Mouse (Mus musculus): ENCODE results near the gene Zfp827. TPM values are rescaled to one million over a fixed set of nuclear protein-coding genes. Genes with fewer than 3 reads are reported as not detected.
"Not testable (repeated sequence)": the region's sequence is repeated elsewhere in the genome, so short reads cannot be mapped to it uniquely, and the experiment has no call there.

Zfp827 gene
- polyA plus RNA-seq, 1 experiment from 2014 or later: 13.2 TPM

DNA sequence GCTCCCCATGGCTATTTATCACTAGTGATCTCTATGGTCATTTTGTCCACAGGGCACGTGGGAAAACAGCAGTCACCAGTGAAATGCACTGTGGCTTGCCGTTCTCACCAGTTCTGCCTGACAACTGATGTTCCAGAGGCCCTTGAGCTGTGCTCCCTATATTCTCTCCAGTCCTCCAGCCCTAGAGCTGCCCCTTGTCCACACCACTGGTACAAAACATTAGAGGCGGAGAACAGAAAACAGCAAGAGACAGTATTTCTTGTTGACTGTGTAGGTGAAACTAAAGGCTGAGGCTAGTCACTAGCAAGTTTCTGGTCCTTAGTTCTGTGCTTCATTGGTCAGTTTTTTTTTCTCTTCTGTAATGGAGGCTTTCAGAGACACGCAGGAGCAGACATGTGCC lies 96.0 kb downstream of the Zfp827 start:
- H3K27me3 ChIP-seq: no peaks in the 10 kb centered on the region
- peaks cover 44% of the 10 kb centered on the region for H3K36me3 ChIP-seq (replicated peaks)
- WGBS: 87% methylated on average over 4 of the region's 4 CpGs
- no peaks in the 10 kb centered on the region for H3K4me1 ChIP-seq
- no peak overlapping the region for H3K4me3 ChIP-seq (replicated peaks)
- H3K27ac ChIP-seq: no peak overlapping the region
- no peaks in the 10 kb centered on the region for H3K9me3 ChIP-seq
- no peak overlapping the region for H3K9ac ChIP-seq
- ATAC-seq (ENCODE audit: low FRiP score): no peak
- no peak overlapping the region for H3K4me2 ChIP-seq

GRCm38 (mm10) chr8:79127211-79127816 lies 99.1 kb downstream of the Zfp827 start:
- Histone ChIP-seq H3K9me3 (no peaks in the 10 kb centered on the region), H3K27me3 (no peaks in the 10 kb centered on the region), H3K4me3 (replicated peaks) (no peak overlapping the region), H3K9ac (no peak overlapping the region), H3K4me2 (no peak overlapping the region), H3K4me1 (no peaks in the 10 kb centered on the region), H3K27ac (no peak overlapping the region), H3K36me3 (replicated peaks) (peaks cover 26% of the 10 kb centered on the region)
- no peak for ATAC-seq (ENCODE audit: low FRiP score)
- WGBS: 66% methylated on average over 7 of the region's 7 CpGs

- not testable (repeated sequence) for H3K4me1 ChIP-seq; H3K9me3 ChIP-seq; H3K27ac ChIP-seq; H3K9ac ChIP-seq; ATAC-seq (ENCODE audit: low FRiP score); H3K4me3 ChIP-seq (replicated peaks); H3K27me3 ChIP-seq; H3K4me2 ChIP-seq
- peaks cover 30% of the 10 kb centered on the region for H3K36me3 ChIP-seq (replicated peaks)
- 89% methylated on average over 4 of the region's 4 CpGs for WGBS
These were observed 100.3 kb downstream of the Zfp827 start for GRCm38 (mm10) chr8:79128534-79128933.

- Histone ChIP-seq H3K4me3 (replicated peaks) (no peak overlapping the region), H3K27ac (no peak overlapping the region), H3K4me2 (no peak overlapping the region), H3K4me1 (no peaks in the 10 kb centered on the region), H3K27me3 (no peaks in the 10 kb centered on the region), H3K36me3 (replicated peaks) (peaks cover 52% of the 10 kb centered on the region), H3K9me3 (no peaks in the 10 kb centered on the region), H3K9ac (no peak overlapping the region)
- 96% methylated on average over 4 of the region's 4 CpGs for WGBS
- ATAC-seq (ENCODE audit: low FRiP score): no peak
These were observed 111.4 kb downstream of the Zfp827 start for GRCm38 (mm10) chr8:79139614-79140013.

- Histone ChIP-seq H3K4me2 (no peak overlapping the region), H3K4me1 (no peaks in the 10 kb centered on the region), H3K4me3 (replicated peaks) (no peak overlapping the region), H3K27ac (no peak overlapping the region), H3K9me3 (no peaks in the 10 kb centered on the region), H3K9ac (no peak overlapping the region), H3K36me3 (replicated peaks) (peaks cover 51% of the 10 kb centered on the region), H3K27me3 (no peaks in the 10 kb centered on the region)
- ATAC-seq (ENCODE audit: low FRiP score): no peak
- 86% methylated on average over 8 of the region's 8 CpGs for WGBS
These were observed 112.7 kb downstream of the Zfp827 start for GRCm38 (mm10) chr8:79140981-79141380.

DNA sequence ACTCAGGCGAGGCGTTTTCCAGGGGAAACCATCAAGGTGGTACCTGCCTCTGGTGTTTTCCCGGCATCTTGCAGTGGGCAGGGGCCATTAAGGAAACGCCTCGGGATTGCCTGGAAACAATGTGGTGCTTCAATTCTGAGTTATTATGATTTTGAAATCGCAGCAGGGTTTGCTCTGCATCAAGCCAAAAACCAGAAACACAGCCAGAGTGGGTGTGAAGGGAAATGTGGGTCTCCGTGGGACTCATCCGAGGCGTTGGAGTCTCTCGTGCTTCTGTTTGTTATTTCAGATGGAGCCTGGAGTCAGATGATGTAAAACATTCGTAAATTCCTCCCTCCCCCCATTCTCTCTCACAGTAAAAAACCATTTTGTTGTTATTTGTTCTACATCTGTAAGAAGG lies 113.4 kb downstream of the Zfp827 start:
- H3K4me1 ChIP-seq: no peaks in the 10 kb centered on the region
- no peak overlapping the region; the same call in 1 of the 2 replicates for H3K27ac ChIP-seq
- no peak for ATAC-seq (ENCODE audit: low FRiP score)
- H3K9ac ChIP-seq: no peak overlapping the region
- 90% methylated on average over 11 of the region's 11 CpGs for WGBS
- peaks cover 48% of the 10 kb centered on the region for H3K36me3 ChIP-seq (replicated peaks)
- H3K4me3 ChIP-seq (replicated peaks): no peak overlapping the region
- H3K27me3 ChIP-seq: no peaks in the 10 kb centered on the region
- no peaks in the 10 kb centered on the region for H3K9me3 ChIP-seq
- no peak overlapping the region for H3K4me2 ChIP-seq

- Histone ChIP-seq H3K4me3 (replicated peaks) (no peak overlapping the region), H3K36me3 (replicated peaks) (peaks cover 30% of the 10 kb centered on the region), H3K27ac (no peak overlapping the region)
These were observed 115.5 kb downstream of the Zfp827 start for GRCm38 (mm10) chr8:79143729-79144128.

DNA sequence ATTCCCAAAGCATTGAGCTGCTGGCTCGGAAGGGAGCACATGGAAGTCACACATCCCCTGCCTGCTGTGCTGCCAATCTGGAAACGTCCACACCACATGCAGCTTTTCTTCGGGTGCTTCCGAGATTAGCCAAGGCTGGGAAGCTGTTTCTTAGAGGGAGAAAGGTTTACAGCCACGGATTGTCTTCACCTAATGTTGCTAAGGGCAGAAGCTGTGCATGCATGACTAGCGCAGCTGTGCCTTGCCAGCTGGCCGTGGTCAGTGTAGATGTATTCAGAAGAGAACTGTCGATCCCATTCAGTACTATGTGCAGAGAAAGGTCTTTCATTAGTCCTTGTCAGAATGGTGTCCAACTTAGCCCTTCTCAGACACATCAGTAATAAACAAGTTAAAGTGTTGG lies 117.0 kb downstream of the Zfp827 start:
- H3K4me3 ChIP-seq (replicated peaks): no peak overlapping the region

More at GRCm38 (mm10) chr8:79143729-79144128, 115.5 kb downstream of the Zfp827 start:
- WGBS: 94% methylated on average over 3 of the region's 3 CpGs
- H3K4me1 ChIP-seq: no peaks in the 10 kb centered on the region
- H3K27me3 ChIP-seq: no peaks in the 10 kb centered on the region
- no peak for ATAC-seq (ENCODE audit: low FRiP score)
- H3K9me3 ChIP-seq: no peaks in the 10 kb centered on the region
- H3K9ac ChIP-seq: no peak overlapping the region
- no peak overlapping the region for H3K4me2 ChIP-seq

GRCm38 (mm10) chr8:79145626-79146025 lies 117.4 kb downstream of the Zfp827 start:
- H3K4me2 ChIP-seq: no peak overlapping the region
- ATAC-seq (ENCODE audit: low FRiP score): no peak
- no peaks in the 10 kb centered on the region for H3K9me3 ChIP-seq
- peaks cover 30% of the 10 kb centered on the region for H3K36me3 ChIP-seq (replicated peaks)
- no peak overlapping the region for H3K9ac ChIP-seq
- H3K27me3 ChIP-seq: no peaks in the 10 kb centered on the region
- WGBS: 92% methylated on average over 10 of the region's 10 CpGs
- H3K4me1 ChIP-seq: no peaks in the 10 kb centered on the region
- no peak overlapping the region for H3K4me3 ChIP-seq (replicated peaks)
- no peak overlapping the region for H3K27ac ChIP-seq

More for the DNA sequence above, 117.0 kb downstream of the Zfp827 start:
- ATAC-seq (ENCODE audit: low FRiP score): no peak
- no peak overlapping the region for H3K9ac ChIP-seq
- peaks cover 30% of the 10 kb centered on the region for H3K36me3 ChIP-seq (replicated peaks)
- H3K4me2 ChIP-seq: no peak overlapping the region
- 84% methylated on average over 8 of the region's 8 CpGs for WGBS
- no peaks in the 10 kb centered on the region for H3K4me1 ChIP-seq
- no peaks in the 10 kb centered on the region for H3K9me3 ChIP-seq
- no peak overlapping the region for H3K27ac ChIP-seq
- H3K27me3 ChIP-seq: no peaks in the 10 kb centered on the region

DNA sequence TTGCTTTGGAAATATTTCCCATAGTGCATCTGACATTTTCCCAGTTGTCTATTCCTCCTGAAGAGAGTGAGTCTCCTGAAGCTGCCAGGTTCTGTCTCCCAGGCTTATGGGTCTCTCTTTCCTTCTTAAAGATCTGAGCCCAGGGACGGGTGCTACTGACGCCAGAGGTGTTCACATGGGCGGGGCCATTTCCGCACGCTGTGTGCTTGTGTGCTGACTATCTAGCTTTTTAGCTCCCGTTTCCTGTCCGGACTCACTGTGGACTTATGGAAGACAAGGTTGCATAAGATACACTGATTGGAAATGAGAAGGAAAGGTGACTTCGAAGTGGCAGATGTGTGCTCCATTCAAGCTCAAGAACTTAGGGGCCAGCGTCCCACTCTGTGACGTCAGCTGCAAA lies 120.6 kb downstream of the Zfp827 start:
- Histone ChIP-seq H3K27ac (no peak overlapping the region), H3K9me3 (no peaks in the 10 kb centered on the region), H3K36me3 (replicated peaks) (peaks cover 23% of the 10 kb centered on the region), H3K4me3 (replicated peaks) (no peak overlapping the region), H3K4me1 (no peaks in the 10 kb centered on the region), H3K9ac (no peak overlapping the region), H3K4me2 (no peak overlapping the region), H3K27me3 (no peaks in the 10 kb centered on the region)
- no peak for ATAC-seq (ENCODE audit: low FRiP score)
- 90% methylated on average over 10 of the region's 10 CpGs for WGBS

- Histone ChIP-seq H3K4me1 (no peaks in the 10 kb centered on the region), H3K4me2 (no peak overlapping the region), H3K27ac (no peak overlapping the region), H3K4me3 (replicated peaks) (no peak overlapping the region), H3K27me3 (no peaks in the 10 kb centered on the region), H3K9me3 (no peaks in the 10 kb centered on the region), H3K9ac (no peak overlapping the region), H3K36me3 (replicated peaks) (peaks cover 23% of the 10 kb centered on the region)
- WGBS: 94% methylated on average over 10 of the region's 10 CpGs
- ATAC-seq (ENCODE audit: low FRiP score): no peak
These were observed 121.6 kb downstream of the Zfp827 start for GRCm38 (mm10) chr8:79149880-79150279.

DNA sequence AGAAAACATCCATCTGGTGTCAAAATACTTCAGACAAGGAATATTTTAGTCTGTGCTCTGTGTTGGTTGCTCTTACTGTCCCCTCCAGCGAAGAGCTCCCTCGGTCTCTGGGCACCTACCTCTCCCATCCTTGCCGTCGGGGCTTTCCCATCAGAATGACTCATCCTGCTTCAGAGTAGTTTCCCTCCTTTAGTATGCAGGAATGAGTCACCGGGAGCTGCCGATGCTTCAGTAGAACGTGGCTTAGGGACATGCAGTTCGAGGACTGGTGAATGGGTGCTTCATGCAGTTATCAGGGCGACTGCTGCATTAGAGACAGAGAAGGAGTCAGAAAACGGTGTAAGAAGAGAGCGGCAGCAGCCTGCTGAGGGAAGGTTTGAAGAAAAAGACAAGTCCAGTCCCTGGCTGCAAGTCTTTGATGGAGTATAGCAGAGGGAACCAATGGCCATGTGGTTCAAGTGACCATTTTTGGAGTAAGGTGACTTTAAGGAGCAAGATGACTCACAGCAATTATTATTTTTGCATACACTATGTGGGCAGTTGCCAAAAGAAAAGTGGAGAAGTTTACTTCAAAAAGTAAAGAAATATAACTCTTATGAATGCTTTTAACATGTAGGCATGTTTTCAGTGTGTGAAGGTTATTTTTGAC lies 122.4 kb downstream of the Zfp827 start:
- Histone ChIP-seq H3K4me1 (no peaks in the 10 kb centered on the region), H3K36me3 (replicated peaks) (peaks cover 22% of the 10 kb centered on the region), H3K27me3 (no peaks in the 10 kb centered on the region), H3K4me3 (replicated peaks) (no peak overlapping the region), H3K9me3 (no peaks in the 10 kb centered on the region), H3K9ac (no peak overlapping the region), H3K4me2 (no peak overlapping the region), H3K27ac (no peak overlapping the region)
- no peak for ATAC-seq (ENCODE audit: low FRiP score)
- 84% methylated on average over 11 of the region's 11 CpGs for WGBS

DNA sequence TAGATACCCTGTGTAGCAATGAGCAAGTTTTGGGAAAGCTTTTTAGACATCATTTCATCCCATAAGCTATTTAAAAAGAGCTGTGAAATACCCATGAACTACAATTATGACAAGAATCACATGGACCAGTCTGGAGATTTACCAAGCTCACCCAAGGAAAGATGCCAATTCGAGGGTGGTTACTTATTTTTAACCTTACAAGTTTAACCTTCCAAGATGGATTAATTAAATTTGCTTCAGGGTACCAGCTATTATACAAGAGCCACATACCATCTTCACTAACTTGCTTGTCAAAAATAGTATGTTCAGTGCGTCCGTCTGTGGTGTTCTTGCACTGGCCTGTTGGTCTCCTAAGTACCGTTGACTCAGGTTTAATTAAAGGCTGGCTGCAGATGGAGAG lies 123.4 kb downstream of the Zfp827 start:
- no peaks in the 10 kb centered on the region for H3K9me3 ChIP-seq
- no peak overlapping the region for H3K9ac ChIP-seq
- no peak overlapping the region for H3K4me2 ChIP-seq
- H3K4me3 ChIP-seq (replicated peaks): no peak overlapping the region
- no peaks in the 10 kb centered on the region for H3K4me1 ChIP-seq
- H3K27me3 ChIP-seq: no peaks in the 10 kb centered on the region
- no peak for ATAC-seq (ENCODE audit: low FRiP score)
- WGBS: 91% methylated on average over 4 of the region's 4 CpGs
- no peak overlapping the region for H3K27ac ChIP-seq
- peaks cover 26% of the 10 kb centered on the region for H3K36me3 ChIP-seq (replicated peaks)
